Mouse (Mus musculus) adipocyte (in vitro differentiated cells): ENCODE results near the gene Olfr476.
"Not testable (repeated sequence)": the region's sequence is repeated elsewhere in the genome, so short reads cannot be mapped to it uniquely, and the experiment has no call there.

Source experiments
- DNase-seq: peaks from one replicate; pipeline ENCODE4 v3.0.0-alpha.2; 2016; ENCODE audit warnings: low spot score

The Olfr476 gene

GRCm38 (mm10) chr7:107964503-107964902 is at the start of gene Olfr476:
Olfr476 (plus strand) TSS chr7:107964803.
- DNase-seq = no peak

GRCm38 (mm10) chr7:107930146-107930545 is 34.5 kb upstream of the Olfr476 start, which contains the start of gene Olfr473:
Olfr473 (plus strand) TSS chr7:107930446.
- DNase-seq = no peak

- not testable (repeated sequence) for DNase-seq
Measured at GRCm38 (mm10) chr7:107952539-107952938, 12.1 kb upstream of the Olfr476 start.

GRCm38 (mm10) chr7:107954343-107954742 is 10.3 kb upstream of the Olfr476 start, which contains the start of gene Olfr474:
Olfr474 (plus strand) TSS chr7:107954643.
- DNase-seq = no peak

DNA sequence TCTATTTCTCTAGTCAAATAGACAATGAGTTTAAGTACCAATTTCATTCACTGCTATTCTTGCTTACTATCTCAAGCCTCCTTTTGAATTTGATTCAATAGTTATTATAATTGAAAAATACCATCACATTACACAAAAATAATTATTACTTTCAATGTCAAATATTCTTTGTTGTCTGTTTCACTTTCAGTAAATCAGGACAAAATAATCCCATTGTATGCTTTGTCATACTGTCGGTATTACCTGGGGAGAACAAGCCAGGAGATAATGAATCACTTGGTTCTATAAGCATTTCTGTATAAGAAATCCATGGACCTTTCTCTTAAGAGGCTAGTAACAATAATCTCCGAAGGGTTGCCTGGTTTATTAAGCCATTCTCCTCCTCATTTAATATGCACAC is 21.8 kb downstream of the Olfr476 start, which contains the start of gene Olfr477:
Gene Olfr477 (plus strand): TSS at position 301 of the 400 bp plus-strand sequence.
- DNase-seq = no peak

GRCm38 (mm10) chr7:108014256-108014655 is 49.7 kb downstream of the Olfr476 start:
- not testable (repeated sequence) for DNase-seq
